ENCODE assay signal across 37 mouse cellular contexts in genomic region chr13:98624506-98624905, GRCm38 (mm10). TPM values are rescaled to one million over a fixed set of nuclear protein-coding genes. Genes with fewer than 3 reads are reported as not detected.
"Had no signal": no experiment of that assay in that cellular context is flagged by ENCODE, and none has a peak within 500 bp of the region (broad histone marks: within the 10 kb centered on the region; RNA-seq: fewer than 3 reads in every experiment).

No protein-coding gene starts in this region.

- H3K36me3 ChIP-seq: limb, embryonic 10.5 days; limb, embryonic 12.5 days; limb, embryonic 13.5 days; limb, embryonic 15.5 days; liver, embryonic 12.5 days; liver, embryonic 13.5 days; liver, embryonic 15.5 days; lung, embryonic 15.5 days; midbrain, embryonic 12.5 days; midbrain, embryonic 13.5 days; midbrain, embryonic 15.5 days; neural tube, embryonic 12.5 days; neural tube, embryonic 13.5 days had no signal

- H3K9me3 ChIP-seq: limb, embryonic 10.5 days; limb, embryonic 12.5 days; limb, embryonic 13.5 days; limb, embryonic 15.5 days; liver, embryonic 12.5 days; liver, embryonic 13.5 days; liver, embryonic 15.5 days; lung, embryonic 15.5 days; megakaryocyte, embryonic 14.5 days; midbrain, embryonic 12.5 days; midbrain, embryonic 13.5 days; midbrain, embryonic 15.5 days; neural tube, embryonic 12.5 days; neural tube, embryonic 13.5 days had no signal

- H3K9ac ChIP-seq: limb, embryonic 12.5 days; limb, embryonic 13.5 days; limb, embryonic 15.5 days; liver, embryonic 12.5 days; liver, embryonic 13.5 days; liver, embryonic 14.5 days; liver, embryonic 15.5 days; liver, postnatal 0 days; lung, embryonic 14.5 days; lung, embryonic 15.5 days; midbrain, embryonic 12.5 days; midbrain, embryonic 13.5 days; midbrain, embryonic 15.5 days; neural tube, embryonic 12.5 days; neural tube, embryonic 13.5 days had no signal

- H3K4me2 ChIP-seq: limb, embryonic 12.5 days; limb, embryonic 13.5 days; limb, embryonic 15.5 days; liver, embryonic 11.5 days; liver, embryonic 12.5 days; liver, embryonic 13.5 days; liver, embryonic 15.5 days; lung, embryonic 14.5 days; lung, embryonic 15.5 days; midbrain, embryonic 12.5 days; midbrain, embryonic 13.5 days; midbrain, embryonic 15.5 days; neural tube, embryonic 12.5 days; neural tube, embryonic 13.5 days had no signal

- H3K27ac ChIP-seq: limb, embryonic 10.5 days; limb, embryonic 12.5 days; limb, embryonic 13.5 days; limb, embryonic 15.5 days; liver, embryonic 12.5 days; liver, embryonic 13.5 days; liver, embryonic 14.5 days; liver, embryonic 15.5 days; macrophage; midbrain, embryonic 12.5 days; midbrain, embryonic 13.5 days; midbrain, embryonic 15.5 days; neural tube, embryonic 12.5 days; neural tube, embryonic 13.5 days had no signal

- H3K27me3 ChIP-seq: limb, embryonic 15.5 days; liver, embryonic 12.5 days; liver, embryonic 15.5 days; lung, embryonic 15.5 days; megakaryocyte, embryonic 14.5 days; midbrain, embryonic 12.5 days; midbrain, embryonic 13.5 days; midbrain, embryonic 15.5 days; neural tube, embryonic 12.5 days; neural tube, embryonic 13.5 days had no signal

- H3K4me3 ChIP-seq: limb, embryonic 10.5 days; limb, embryonic 12.5 days; limb, embryonic 13.5 days; limb, embryonic 15.5 days; liver, embryonic 12.5 days; liver, embryonic 13.5 days; liver, embryonic 15.5 days; lung, embryonic 15.5 days; megakaryocyte, embryonic 14.5 days; midbrain, embryonic 12.5 days; midbrain, embryonic 13.5 days; midbrain, embryonic 15.5 days; myocyte; neural tube, embryonic 12.5 days; neural tube, embryonic 13.5 days had no signal

- DNase-seq: left cerebral cortex, postnatal 4 days; liver; liver, embryonic 13.5 days; liver, postnatal 0 days; lung, adult 18-20 months; lung, adult 2 months; lung, postnatal 10 days; lung, postnatal 14 days; lung, postnatal 36 days; lung, postnatal 4 days; midbrain, embryonic 14.5 days had no signal

- H3K4me1 ChIP-seq: liver, embryonic 12.5 days; liver, embryonic 13.5 days; liver, embryonic 15.5 days; lung, embryonic 15.5 days; megakaryocyte, embryonic 14.5 days; midbrain, embryonic 13.5 days; midbrain, embryonic 15.5 days; neural tube, embryonic 12.5 days; neural tube, embryonic 13.5 days had no signal

- ATAC-seq: liver, embryonic 12.5 days; liver, postnatal 0 days; midbrain, embryonic 13.5 days; midbrain, embryonic 15.5 days; midbrain, embryonic 16.5 days had no signal

RNA-seq across cellular contexts. Expression of gene Tmem174, which starts 12.7 kb away (rescaled TPM):
- polyA plus RNA-seq: limb, embryonic 10.5 days; limb, embryonic 11.5 days; limb, embryonic 12.5 days; limb, embryonic 13.5 days; limb, embryonic 14.5 days; limb, embryonic 15.5 days; liver, adult 2 months; liver, embryonic 11.5 days; liver, embryonic 12.5 days; liver, embryonic 13.5 days; liver, embryonic 14.5 days; liver, embryonic 15.5 days; liver, embryonic 16.5 days; liver, postnatal 0 days; lung, adult 2 months; lung, embryonic 16.5 days; macrophage; midbrain, embryonic 12.5 days; midbrain, embryonic 13.5 days; midbrain, embryonic 14.5 days; midbrain, embryonic 15.5 days; midbrain, embryonic 16.5 days; midbrain, postnatal 0 days; myocyte; neural tube, embryonic 11.5 days; neural tube, embryonic 12.5 days; neural tube, embryonic 13.5 days had no signal
